Mouse (Mus musculus): ENCODE results near the gene Ncmap.

Gene Ncmap

DNA sequence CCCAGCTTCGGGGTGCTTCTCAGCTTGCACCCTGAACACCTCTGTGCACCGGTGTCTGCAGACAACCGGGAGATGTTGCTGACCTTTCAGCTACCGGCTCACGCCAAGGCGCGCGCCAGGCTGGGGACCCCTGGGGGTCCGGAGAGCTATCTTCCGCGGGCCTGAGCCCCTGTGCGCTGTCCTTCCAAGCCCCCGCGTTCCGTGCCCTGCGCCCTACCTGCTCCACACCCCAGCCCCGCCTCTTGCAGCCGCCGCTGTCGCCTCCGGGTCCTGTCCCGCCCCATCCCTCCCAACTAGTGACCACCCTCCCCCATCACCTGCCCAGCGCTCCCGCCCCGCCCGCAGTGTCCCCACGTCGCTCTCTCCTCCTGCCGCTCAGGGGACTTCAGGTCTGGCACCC lies at the start of gene Ncmap:
TSS of gene Ncmap (minus strand) at position 237 of the 400 bp plus-strand sequence.
- no peak for DNase-seq (ENCODE audit: low spot score)

DNA sequence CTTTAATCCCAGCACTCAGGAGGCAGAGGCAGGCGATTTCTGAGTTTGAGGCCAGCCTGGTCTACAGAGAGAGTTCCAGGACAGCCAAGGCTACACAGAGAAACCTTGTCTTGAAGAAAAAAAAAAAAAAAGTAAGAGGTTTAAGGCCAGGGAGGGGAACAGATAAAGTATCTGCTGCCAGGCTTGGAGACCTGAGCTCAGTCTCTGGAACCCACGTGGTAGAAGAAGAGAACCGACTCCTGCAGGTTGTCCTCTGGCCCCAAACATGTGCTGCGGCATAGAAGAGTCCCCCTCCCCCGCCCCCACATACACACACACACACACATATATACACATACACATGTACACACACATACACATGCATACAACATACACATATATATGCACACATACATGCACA lies 44.4 kb upstream of the Ncmap start:
- DNase-seq (ENCODE audit: low spot score), result no peak

DNA sequence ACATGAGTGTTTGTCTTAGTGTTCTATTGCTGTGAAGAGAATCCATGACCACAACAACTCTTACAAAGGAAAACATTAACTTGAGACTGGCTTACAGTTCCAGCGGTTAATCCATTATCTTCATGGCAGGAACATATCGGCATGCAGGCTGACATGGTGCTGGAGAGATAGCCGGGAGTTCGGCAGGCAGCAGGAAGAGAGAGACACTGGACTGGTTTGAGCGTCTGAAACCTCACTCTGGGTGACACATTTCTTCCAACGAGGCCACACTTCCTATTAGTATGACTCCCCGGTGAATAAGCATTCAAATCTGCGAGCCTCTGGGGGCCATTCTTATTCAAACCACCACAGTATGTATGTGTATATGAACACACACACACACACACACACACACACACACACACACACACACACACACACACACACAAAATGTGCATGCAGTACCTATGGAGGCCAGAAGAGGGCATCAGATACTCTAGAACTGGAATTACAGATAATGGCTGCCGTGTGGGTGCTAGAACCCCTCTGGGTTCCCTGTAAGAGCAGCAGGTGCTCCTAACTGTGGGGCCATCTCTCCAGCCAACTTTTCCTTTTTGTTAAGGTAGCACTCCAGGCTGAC lies 42.0 kb upstream of the Ncmap start:
- DNase-seq (ENCODE audit: low spot score), result peak; percentile 19

GRCm38 (mm10) chr4:135439188-135439647 lies 41.2 kb upstream of the Ncmap start:
- peak; percentile 49 for DNase-seq (ENCODE audit: low spot score)

DNA sequence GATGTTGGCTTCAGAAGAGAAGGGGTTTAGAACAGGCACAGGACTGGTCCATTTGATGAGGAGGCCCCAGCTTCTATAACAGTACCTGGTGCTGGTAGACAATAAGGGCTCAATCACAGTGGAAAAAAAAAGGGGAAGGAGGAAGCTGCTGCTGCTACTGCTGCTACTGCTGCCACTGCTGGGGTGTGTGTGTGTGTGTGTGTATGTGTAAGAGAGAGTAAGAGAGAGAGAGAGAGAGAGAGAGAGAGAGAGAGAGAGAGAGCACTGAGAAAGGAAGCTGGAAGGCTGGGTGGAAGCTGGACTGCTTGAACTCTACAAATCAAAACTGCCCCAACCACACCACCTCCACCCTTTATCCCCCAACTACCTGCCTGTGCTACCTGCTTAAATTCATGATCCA lies 39.9 kb upstream of the Ncmap start:
- no peak for DNase-seq (ENCODE audit: low spot score)

DNA sequence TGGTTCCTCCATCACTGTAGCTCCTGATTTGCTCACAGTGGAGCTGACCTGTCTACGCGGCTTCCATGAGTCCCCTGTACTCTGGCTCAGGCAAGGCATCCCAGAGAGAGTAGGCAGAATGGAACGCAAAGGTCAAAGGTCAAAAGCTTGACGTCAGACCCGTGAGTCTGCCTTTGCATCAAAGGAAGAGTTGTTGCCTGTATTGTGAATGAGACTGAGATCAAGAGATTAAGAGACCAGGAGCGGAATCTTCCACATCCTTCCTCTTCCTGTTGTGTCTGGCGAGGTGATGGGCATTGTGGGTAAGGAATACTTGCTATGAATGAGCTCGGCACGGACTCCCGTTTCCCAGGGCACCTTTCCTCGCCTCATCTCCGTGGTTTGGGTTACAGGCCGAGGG lies 38.3 kb upstream of the Ncmap start:
- peak; percentile 51 for DNase-seq (ENCODE audit: low spot score)

DNA sequence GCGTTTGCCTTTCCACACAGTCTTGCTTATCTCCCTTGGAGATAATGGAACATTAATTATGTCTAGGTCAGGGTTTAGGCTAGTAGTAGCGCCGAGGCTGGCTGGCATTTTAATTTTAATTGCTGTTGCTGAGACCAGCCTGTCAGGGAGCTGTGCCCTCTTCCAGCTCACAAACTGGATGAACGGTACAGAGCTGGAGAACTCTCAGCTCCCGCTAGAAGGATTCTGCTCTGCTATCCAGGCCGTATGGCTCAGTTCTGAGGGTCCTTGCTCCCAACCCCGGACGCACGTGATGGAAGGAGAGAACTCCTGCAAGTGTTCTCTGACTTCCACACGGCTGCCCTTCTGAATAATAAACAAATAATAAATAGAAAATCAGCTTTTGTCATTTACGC lies 36.4 kb upstream of the Ncmap start:
- DNase-seq (ENCODE audit: low spot score), result no peak

DNA sequence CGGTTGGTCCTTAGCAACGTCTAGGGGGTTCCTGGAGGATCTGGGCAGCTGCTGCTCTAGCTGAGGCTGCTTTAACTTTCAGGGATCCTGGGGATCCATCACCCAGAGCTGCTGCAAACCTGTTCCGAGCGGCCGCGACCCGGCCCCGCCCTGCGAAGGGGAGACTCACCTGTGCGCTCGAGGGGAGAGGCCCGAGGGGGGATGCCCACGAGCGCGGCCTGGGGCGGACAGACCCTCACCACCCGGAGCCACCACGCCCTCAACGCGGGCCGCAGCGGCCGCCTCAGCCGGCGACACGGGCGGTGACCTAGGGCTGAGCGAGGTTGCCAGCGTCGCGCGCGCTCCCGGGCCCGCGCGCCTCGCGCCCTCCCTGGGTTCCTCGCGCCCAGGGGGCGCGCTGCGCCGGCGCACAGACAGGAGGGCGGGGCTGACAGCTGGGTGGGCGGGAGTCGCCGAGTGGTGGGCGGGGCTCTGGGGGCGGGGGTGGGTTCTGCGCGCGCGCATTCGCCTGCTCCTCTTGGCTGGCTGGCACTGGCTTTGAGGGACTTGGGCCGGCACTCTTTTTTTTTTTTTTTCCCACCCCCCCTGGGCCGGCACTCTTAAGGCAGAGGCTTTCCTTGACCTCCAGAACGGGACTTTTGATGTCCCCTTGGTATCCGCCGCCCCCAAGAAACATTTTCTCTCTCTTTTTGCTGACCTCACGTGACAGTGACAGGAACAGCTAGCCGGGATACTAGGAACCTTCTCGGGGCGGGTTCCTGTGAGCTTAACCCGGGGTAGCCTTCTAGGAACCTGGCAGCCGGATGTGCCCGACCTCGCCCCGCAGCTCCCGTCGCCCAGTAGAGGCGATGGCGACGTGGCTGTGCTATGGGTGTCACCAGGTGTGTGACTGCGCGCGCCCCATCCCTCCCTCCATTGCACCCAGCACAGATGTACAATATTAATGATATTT lies 35.7 kb upstream of the Ncmap start, which contains the start of gene Rcan3:
TSS of gene Rcan3 (minus strand) at position 411 of the 952 bp plus-strand sequence.
- DNase-seq (ENCODE audit: low spot score), result peak; percentile 64

- no peak for DNase-seq (ENCODE audit: low spot score)
These were observed 35.0 kb upstream of the Ncmap start for GRCm38 (mm10) chr4:135433086-135433442.

GRCm38 (mm10) chr4:135429990-135430760 lies 32.1 kb upstream of the Ncmap start:
- no peak for DNase-seq (ENCODE audit: low spot score)

GRCm38 (mm10) chr4:135429383-135429782 lies 31.4 kb upstream of the Ncmap start:
- no peak for DNase-seq (ENCODE audit: low spot score)

GRCm38 (mm10) chr4:135426587-135426986 lies 28.6 kb upstream of the Ncmap start:
- DNase-seq (ENCODE audit: low spot score), result no peak

- no peak for DNase-seq (ENCODE audit: low spot score)
These were observed 27.6 kb upstream of the Ncmap start for GRCm38 (mm10) chr4:135425625-135426024.

DNA sequence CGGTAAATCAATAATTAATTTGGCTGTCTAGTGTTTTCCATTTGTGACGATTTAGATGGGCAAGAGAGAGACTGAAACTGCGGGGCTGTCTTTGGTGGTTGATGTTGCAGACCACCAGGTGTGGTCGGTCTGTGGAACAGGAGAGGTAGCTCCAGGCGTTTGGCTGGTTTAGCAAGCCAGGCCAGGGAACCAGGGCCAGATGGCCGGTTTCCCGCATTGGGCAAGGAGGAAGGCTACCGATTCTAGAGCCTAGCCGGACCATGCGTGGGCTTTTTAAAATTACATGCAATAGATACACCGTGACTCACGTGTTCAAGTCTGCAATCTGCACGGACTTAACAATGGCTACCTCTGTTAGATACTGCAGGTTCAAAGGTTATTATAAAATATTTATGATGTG lies 22.9 kb upstream of the Ncmap start:
- no peak for DNase-seq (ENCODE audit: low spot score)

DNA sequence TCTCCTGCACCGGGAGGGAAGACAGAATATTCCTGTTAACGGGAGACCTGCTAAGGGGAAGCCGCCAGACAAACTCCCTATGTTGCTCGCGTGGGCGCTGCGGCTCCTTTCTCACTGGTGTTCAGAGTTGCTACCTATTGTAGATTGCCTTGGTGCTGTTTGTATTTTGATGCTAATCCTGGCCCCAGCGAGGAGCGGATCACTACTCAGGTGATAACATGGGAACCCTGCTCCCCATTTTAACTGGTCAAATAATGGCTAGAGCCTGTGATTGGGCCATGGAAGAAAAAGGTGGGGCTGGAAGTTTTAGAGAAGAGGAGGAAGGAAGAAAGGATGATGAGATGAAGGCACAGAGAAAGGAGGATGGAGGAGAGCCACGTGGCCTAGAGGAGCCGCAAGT lies 22.4 kb upstream of the Ncmap start:
- DNase-seq (ENCODE audit: low spot score), result no peak

- DNase-seq (ENCODE audit: low spot score), result no peak
These were observed 22.0 kb upstream of the Ncmap start for GRCm38 (mm10) chr4:135419996-135420395.

GRCm38 (mm10) chr4:135416367-135416766 lies 18.3 kb upstream of the Ncmap start:
- peak; percentile 15 for DNase-seq (ENCODE audit: low spot score)

GRCm38 (mm10) chr4:135413491-135413890 lies 15.5 kb upstream of the Ncmap start:
- no peak for DNase-seq (ENCODE audit: low spot score)

DNA sequence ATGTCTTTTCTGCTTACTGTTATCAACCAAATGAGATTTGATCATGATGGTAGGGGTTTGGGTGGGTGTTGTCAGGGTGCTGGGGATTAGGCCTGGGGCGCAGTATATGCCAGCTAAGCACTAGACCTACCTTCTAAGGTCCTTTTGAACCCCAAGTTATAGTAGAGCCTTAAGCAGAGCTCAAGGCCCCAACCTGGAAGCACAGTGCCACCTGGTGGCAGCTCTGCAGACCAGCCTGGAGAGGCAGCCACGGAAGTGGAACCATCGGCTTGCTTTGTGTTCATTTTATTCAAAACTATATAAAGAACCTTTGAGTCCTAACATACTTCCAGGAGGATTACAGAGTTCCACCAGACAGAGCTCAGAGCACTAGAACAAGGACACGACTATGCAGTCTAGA lies 13.6 kb upstream of the Ncmap start:
- DNase-seq (ENCODE audit: low spot score), result peak; percentile 54

- peak; percentile 18 for DNase-seq (ENCODE audit: low spot score)
These were observed 8.2 kb upstream of the Ncmap start for GRCm38 (mm10) chr4:135406180-135406579.

- no peak for DNase-seq (ENCODE audit: low spot score)
These were observed 6.9 kb upstream of the Ncmap start for GRCm38 (mm10) chr4:135404916-135405315.

GRCm38 (mm10) chr4:135404048-135404447 lies 6.0 kb upstream of the Ncmap start:
- no peak for DNase-seq (ENCODE audit: low spot score)

All from lung, postnatal 25 days (tissue).